Mouse (Mus musculus) cerebellum, adult 2 months (tissue): ENCODE data around the gene Lmod3. TPM values are rescaled to one million over a fixed set of nuclear protein-coding genes. Genes with fewer than 3 reads are reported as not detected.
"Not testable (repeated sequence)": the region's sequence is repeated elsewhere in the genome, so short reads cannot be mapped to it uniquely, and the experiment has no call there.

Experiments
- DNase-seq, 2 experiments: peaks; one replicate each; pipeline ENCODE4 v3.0.0; 2021
- H3K27ac ChIP-seq: fragments of 200-500 bp; 2 replicates; pipeline ENCODE4 v1.5.1; 2012; ENCODE audit warnings: low read length, control low read depth, inconsistent platforms; ENCODE audit not compliant: insufficient read depth
- H3K27me3 ChIP-seq: fragments of 200-500 bp; 2 replicates; pipeline ENCODE4 v1.6.1; 2012; ENCODE audit warnings: inconsistent platforms, mild to moderate bottlenecking, low read length, moderate library complexity; ENCODE audit not compliant: control insufficient read depth, insufficient read depth
- H3K4me1 ChIP-seq: fragments of 200-500 bp; 2 replicates; pipeline ENCODE4 v1.6.1; 2011; ENCODE audit warnings: low read length; ENCODE audit not compliant: control insufficient read depth, insufficient read depth
- H3K4me3 ChIP-seq: fragments of 200-500 bp; replicated peaks from 2 replicates; pipeline ENCODE3; 2011; ENCODE audit warnings: mild to moderate bottlenecking, low read depth, low read length, control low read depth; ENCODE audit not compliant: insufficient read depth
- CTCF ChIP-seq: fragments of 200-500 bp; IDR thresholded peaks from 2 replicates; pipeline ENCODE4 v1.5.1; 2011; ENCODE audit warnings: low read depth, mild to moderate bottlenecking, control low read depth, low read length, moderate library complexity, borderline replicate concordance; ENCODE audit not compliant: insufficient read depth
- POLR2A ChIP-seq: fragments of 200-500 bp; IDR thresholded peaks from 2 replicates; pipeline ENCODE4 v1.6.1; 2011; ENCODE audit warnings: low read length, control low read depth, borderline replicate concordance; ENCODE audit not compliant: insufficient read depth
- WGBS: fragments of 180-500 bp; shearing (Covaris S2); methylation state at CpG from one replicate; pipeline ENCODE4 v1.1.7; 2018; 5-methylcytosine and 5-hydroxymethylcytosine counted together
- polyA plus RNA-seq: library from polyadenylated mRNA; depleted of rRNA; stranded (reverse); fragments of >200 nt; gene quantifications from 2 replicates; pipeline ENCODE4 v1.2.3, GENCODE M21; 2012

The Lmod3 gene
- polyA plus RNA-seq, 1 experiment: 0.08 TPM

DNA sequence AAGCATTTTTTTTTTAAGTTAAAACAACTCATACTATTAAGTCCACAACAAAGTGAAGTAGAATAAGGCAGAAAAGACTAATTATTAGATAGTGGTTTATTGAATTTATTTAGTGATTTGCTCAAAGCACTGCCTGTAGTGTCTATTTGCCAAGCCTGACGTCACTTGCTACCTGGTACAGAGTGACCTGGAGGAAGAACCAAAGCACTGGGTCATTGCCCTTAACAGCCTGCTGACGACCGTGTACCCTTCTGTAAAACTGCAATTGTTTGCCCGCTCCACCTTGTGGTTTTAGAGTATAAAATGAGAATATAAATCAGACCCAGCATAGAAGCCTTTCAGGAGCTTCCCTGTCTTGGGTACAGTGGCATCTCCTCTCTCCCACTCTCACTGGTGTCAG, 9.7 kb upstream of the Lmod3 start:
- no peaks in the 10 kb centered on the region for H3K27me3 ChIP-seq
- TF ChIP-seq CTCF (no peak), POLR2A (no peak)
- no peak overlapping the region for H3K27ac ChIP-seq
- H3K4me3 ChIP-seq: no peak overlapping the region
- no peak for DNase-seq
- 76% methylated on average over 4 of the region's 4 CpGs for WGBS
- no peaks in the 10 kb centered on the region for H3K4me1 ChIP-seq

DNA sequence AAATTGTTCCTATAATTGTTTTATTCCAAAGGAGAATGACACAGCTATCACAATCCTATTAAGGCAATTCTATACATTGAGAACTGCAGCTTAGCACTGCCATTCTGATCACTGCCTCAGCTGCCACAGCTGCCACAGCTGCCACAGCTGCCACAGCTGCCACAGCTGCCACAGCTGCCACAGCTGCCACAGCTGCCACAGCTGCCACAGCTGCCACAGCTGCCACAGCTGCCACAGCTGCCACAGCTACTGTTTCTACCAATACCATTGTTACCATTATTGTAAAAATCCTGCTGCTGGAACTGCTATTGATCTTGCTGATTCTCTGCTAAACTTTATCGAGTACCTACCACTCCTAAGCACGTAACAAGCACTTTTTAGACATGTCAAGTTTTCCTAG, 7.4 kb upstream of the Lmod3 start:
- H3K4me1 ChIP-seq, H3K4me3 ChIP-seq: not testable (repeated sequence)
- 86% methylated on average over 2 of the region's 2 CpGs for whole genome bisulfite sequencing

DNA sequence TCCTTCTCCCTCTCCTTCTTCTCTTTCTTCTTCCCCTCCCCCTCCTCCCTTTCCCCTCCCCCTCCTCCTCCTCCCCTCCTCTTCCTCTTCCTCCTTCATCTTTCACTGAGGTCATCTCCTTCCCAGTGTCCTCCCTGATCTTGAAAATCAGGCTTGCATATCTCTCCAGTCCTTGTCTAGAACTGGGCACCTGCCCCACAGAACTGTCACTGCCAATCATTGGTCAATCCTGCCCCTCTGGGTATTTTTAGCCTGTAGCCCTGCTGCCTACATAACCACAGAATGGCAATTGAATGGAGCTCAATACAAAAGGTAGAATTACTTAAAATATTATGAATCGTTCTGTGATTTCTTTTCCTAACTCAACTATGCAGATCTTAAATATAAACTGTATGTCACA, 5.9 kb upstream of the Lmod3 start:
- no peaks in the 10 kb centered on the region for H3K27me3 ChIP-seq
- no peak for TF ChIP-seq POLR2A
- no peak overlapping the region for H3K4me3 ChIP-seq
- no peaks in the 10 kb centered on the region for H3K4me1 ChIP-seq
- no peak for DNase-seq
- WGBS: 96% methylated on average over 1 of the region's 1 CpGs
- no peak overlapping the region for H3K27ac ChIP-seq

More for the DNA sequence above, 7.4 kb upstream of the Lmod3 start:
- H3K27ac ChIP-seq, DNase-seq, H3K27me3 ChIP-seq: not testable (repeated sequence)

DNA sequence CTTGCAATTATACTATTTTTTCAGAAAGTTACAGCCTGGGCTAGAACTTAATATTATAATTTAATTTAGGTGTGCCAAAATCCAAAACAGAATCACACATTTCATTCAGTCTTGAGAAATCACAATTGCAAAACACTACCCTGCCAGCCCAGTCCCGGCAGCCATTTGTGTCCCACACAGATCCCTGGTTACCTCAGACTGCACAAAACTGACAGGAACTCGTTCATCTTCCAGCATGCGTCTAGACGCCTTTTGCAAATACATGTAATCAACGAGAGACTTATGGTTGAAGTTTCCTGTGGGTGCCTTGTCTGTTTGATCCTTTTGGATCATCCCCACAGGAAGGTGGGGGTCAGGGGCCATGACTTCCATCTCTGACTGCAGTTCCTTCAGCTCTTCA, 473 bp downstream of the Lmod3 start:
- Histone ChIP-seq H3K27me3 (no peaks in the 10 kb centered on the region), H3K4me1 (no peaks in the 10 kb centered on the region), H3K4me3 (no peak overlapping the region), H3K27ac (no peak overlapping the region)
- 77% methylated on average over 5 of the region's 5 CpGs for WGBS
- no peak for DNase-seq
- TF ChIP-seq POLR2A: no peak
- TF ChIP-seq CTCF: no peak

DNA sequence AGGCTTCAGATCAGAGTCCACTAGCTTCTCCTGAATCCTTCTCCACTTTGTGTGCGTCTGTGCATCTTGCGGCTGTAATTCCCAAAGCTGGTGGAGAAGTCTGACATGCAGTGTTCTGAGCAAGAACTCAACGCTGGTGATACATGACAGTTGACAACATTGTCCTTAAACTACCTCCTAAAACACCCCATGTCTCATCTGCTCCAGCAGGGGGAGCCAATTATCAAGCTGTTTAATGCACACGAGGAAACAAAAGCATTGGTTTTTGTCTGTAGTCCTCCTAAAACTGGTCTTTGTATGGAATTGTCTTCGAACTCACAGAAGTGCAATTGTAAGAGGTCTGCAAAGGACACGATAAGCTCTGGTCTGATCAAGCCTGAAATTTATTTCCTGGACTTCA, 1.6 kb downstream of the Lmod3 start:
- peak; percentile 31 to 34 for DNase-seq
- Histone ChIP-seq H3K27ac (no peak overlapping the region), H3K27me3 (no peaks in the 10 kb centered on the region), H3K4me3 (no peak overlapping the region), H3K4me1 (no peaks in the 10 kb centered on the region)
- no peak for TF ChIP-seq POLR2A
- TF ChIP-seq CTCF: peak; percentile 22; the same call in 1 of the 2 replicates
- WGBS: 41% methylated on average over 6 of the region's 6 CpGs

DNA sequence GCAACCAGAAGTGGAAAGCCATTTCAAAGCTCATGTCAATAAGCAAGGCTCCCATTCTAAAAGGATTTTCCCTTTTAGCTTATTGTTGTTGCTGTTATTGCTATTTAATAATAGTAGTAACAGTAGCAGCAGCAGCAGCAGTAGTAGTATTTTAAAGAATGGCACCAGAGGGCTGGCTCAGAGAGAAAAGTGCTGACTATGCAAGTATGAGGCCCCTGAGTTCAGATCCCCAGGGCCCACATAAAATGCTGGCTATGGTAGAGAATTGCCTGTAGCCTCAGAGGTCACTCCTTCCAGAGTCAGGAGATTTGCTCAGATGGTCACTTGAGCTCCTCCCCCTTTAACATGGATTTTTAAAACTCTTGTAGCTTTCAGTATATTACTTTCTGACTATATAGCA, 7.4 kb downstream of the Lmod3 start:
- Histone ChIP-seq H3K4me3 (no peak overlapping the region), H3K27me3 (no peaks in the 10 kb centered on the region), H3K27ac (no peak overlapping the region), H3K4me1 (no peaks in the 10 kb centered on the region)
- TF ChIP-seq CTCF: no peak
- no peak for TF ChIP-seq POLR2A
- DNase-seq: no peak

DNA sequence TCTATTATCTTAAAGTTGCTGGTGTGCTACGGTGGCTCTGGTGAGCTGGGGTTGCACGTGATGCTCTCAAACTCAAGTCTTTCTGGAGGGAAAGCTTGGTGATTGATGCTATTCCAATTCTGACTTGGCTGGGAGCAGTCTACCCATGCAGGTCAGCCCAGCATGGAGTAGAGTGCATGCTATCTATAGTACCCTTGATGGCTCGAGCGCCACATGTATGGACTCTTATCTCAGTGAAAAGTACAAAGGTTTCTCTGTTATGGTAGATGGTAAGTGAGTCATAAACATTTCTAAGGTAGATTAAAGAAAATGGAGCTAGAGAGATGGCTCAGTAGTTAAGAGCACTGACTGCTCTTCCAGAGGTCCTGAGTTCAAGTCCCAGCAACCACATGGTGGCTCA, 10.0 kb downstream of the Lmod3 start:
- Histone ChIP-seq H3K4me1 (no peaks in the 10 kb centered on the region), H3K27me3 (no peaks in the 10 kb centered on the region), H3K27ac (no peak overlapping the region), H3K4me3 (no peak overlapping the region)
- 92% methylated on average over 4 of the region's 4 CpGs for WGBS
- no peak for DNase-seq
- no peak for TF ChIP-seq POLR2A
- no peak for TF ChIP-seq CTCF

DNA sequence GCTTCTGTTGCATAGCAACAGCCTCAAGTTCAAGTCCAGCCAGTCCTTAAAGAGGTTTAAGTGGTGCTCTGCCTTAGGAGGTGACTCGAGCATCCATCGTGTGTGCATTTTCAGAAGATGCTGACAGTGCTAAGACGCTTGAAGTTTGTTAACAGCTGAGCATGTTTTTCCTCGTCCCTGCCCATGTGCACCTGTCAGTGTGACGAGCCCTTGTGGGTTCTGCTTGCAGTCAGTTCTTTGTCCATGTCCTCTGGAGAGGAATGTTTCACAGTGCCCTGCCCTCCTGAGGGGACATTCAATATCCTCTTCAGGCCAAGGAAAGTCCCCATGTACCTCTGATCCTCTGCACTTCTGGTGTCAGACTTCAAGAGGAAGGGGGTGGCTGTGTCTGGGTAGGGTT, 12.5 kb downstream of the Lmod3 start:
- WGBS: 65% methylated on average over 5 of the region's 5 CpGs
- no peak for TF ChIP-seq CTCF
- no peak for TF ChIP-seq POLR2A
- DNase-seq: no peak

DNA sequence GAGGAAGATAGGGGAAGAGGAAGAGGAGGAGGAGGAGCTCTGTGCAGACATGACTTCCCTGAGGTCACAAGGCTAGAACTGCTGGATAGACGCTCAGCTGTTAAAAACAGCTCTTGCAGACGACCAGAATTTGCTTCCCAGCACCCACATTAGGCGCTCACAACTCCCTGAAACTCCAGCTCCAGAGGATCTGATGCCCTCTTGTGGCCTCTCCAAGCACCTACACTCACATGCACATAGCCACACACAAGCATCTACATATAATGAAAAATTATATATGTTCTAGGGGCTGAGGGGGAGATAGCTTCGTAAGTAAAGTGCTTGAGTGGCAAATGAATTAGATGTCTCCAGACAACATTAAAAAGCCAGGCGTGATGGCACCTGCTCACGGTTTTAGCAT, 13.2 kb downstream of the Lmod3 start:
- DNase-seq: no peak
- TF ChIP-seq POLR2A (no peak), CTCF (no peak)
- Histone ChIP-seq H3K27ac (no peak overlapping the region), H3K4me3 (no peak overlapping the region), H3K4me1 (no peaks in the 10 kb centered on the region), H3K27me3 (no peaks in the 10 kb centered on the region)
- 91% methylated on average over 6 of the region's 6 CpGs for WGBS

More for the DNA sequence above, 12.5 kb downstream of the Lmod3 start:
- no peaks in the 10 kb centered on the region for H3K4me1 ChIP-seq
- no peak overlapping the region for H3K4me3 ChIP-seq
- no peaks in the 10 kb centered on the region for H3K27me3 ChIP-seq
- H3K27ac ChIP-seq: no peak overlapping the region
